Mouse (Mus musculus) ES-CJ7 (cell line): ENCODE results near the gene Tmem53.

Experiments
- DNase-seq: peaks from one replicate; pipeline ENCODE4 v3.0.0; 2011; ENCODE audit warnings: low read depth, low spot score

Gene Tmem53

GRCm38 (mm10) chr4:117250982-117251381 is 769 bp upstream of the Tmem53 start:
- no peak for DNase-seq

- no peak for DNase-seq
Observed at GRCm38 (mm10) chr4:117252351-117252750, 600 bp downstream of the Tmem53 start.

GRCm38 (mm10) chr4:117252755-117253154 is 1.0 kb downstream of the Tmem53 start:
- no peak for DNase-seq

DNA sequence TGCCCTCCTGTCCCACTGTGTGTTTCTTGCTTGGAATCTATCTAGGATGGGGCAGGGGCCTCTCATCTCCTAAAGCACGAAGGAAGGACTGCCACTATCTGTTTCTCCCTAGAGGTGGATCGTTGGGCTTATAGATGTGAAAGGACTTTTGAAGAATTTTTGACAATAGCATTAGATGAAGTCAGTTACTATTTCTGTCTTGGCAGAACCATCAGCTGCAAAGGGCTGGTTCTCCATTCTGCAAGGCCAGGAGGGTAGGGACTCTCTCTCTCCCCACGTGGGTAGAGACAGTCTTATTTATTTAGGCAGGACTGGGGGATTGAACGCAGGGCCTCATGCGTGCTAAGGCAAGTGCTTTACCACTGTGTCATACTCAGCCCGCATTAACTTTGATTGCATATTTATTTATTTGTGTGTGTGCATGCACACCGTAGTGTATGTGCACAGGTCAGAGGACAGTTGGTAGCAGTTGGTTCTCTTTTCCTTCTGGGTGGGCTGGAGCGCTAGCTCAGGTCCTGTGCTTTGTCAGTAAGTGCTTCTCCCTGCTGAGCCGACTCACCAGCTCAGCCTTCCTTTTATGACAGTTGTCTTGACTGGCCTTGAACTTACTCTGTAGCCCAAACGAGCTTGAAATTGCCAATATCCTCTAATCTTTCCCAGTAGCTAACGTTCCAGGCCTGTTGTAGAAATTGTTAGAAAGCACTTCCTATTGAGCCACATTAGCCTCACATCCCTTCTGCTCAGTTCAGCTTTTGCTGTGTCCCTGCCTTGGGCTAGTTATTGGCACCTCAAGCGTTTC is 1.7 kb downstream of the Tmem53 start:
- DNase-seq, result no peak

- no peak for DNase-seq
Observed at GRCm38 (mm10) chr4:117254017-117254627, 2.4 kb downstream of the Tmem53 start.

DNA sequence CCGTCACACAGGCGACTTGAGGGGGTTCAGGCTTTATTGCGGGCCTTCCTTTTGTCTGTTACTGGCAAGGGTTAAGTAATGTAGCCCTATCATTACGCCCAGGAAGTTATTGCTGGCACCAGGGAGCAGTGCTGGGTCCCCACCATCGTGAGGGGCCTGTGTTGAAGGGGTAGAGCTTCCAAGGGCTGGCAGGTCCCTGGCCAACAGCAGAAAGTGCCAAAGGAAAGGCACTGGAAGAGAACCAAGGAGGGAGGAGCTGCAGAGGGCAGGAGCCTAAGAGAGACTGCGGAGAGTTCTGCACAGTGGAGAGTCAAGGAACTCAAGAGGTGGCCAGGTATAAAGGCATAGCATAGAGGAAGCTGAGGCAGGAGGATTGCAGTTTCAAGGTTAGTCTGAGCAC is 2.9 kb downstream of the Tmem53 start:
- no peak for DNase-seq

GRCm38 (mm10) chr4:117259909-117260308 is 8.2 kb downstream of the Tmem53 start:
- peak; percentile 54 for DNase-seq

DNA sequence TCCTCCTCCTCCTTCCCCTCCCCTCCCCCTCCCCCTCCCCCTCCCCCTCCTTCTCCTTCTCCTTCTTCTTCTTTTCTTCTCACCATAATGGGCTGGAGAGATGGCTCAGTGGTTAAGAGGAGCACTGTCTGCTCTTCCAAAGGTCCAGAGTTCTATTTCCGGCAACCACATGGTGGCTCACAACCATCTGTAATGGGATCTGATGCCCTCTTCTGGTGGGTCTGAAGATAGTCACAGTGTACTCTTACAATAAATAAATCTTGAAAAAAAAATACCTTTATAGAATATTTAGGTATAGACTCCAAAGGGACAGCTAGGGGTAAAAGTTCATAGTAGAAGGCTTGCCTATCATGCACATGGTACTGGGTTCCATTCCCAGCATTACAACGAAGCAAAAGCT is 9.5 kb downstream of the Tmem53 start:
- peak; percentile 49 for DNase-seq

DNA sequence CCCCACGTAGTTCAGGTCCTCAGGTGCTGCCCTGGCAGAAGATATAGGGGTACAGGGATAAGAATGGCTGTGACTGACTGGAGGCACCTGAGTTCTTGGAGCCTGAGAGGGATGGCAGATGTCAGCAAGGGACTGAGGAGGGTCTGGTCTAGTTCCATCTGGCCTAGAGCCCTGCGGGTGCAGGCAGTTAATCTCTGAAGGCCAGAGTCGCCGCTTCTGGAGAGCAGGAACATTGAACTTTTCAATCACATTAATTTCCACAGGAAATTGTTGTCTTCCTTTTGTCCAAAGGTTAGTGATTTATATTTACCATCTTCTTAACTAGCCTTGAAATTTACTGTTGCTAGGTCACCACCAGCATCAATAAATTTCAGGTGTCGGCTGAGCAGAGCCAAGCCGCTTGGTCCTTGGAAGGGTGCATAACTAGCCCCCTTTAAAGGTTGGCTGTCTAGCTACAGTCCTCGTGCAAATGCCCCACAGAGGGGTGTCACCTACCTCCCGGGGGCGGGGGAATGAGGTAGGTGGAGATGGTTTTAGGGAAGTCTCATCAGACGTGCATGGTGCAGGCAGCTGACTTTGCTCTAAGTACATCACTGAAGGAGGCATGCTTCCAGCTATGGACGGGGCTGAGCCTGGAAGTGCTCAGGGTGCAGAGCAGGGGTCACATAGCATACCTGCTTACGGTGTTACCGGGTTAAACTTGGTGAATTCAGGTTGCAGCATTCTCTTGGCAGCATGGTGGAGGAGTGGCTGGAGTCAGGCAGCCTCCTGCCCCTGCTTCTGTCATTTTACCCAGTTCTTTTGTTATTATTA is 10.6 kb downstream of the Tmem53 start:
- no peak for DNase-seq

DNA sequence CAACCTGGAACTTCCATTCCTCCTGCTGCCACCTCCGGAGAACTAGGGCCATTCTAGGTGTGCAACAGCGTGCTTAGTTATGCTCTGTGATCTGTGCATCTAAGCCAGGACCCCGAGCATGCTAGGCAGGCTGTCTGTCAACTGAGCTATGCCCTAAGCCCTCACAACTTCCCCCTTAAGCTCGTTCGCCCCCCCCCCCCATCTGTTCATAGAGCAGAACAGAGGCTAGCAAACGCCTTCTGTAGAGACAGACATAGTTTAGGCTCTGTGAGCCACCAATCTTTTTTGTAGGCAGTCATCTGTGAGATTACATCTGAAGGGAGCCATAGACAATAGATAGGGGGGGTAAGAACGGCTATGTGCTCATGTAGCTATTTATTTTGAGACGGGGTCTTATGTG is 11.2 kb downstream of the Tmem53 start:
- DNase-seq, result no peak

DNA sequence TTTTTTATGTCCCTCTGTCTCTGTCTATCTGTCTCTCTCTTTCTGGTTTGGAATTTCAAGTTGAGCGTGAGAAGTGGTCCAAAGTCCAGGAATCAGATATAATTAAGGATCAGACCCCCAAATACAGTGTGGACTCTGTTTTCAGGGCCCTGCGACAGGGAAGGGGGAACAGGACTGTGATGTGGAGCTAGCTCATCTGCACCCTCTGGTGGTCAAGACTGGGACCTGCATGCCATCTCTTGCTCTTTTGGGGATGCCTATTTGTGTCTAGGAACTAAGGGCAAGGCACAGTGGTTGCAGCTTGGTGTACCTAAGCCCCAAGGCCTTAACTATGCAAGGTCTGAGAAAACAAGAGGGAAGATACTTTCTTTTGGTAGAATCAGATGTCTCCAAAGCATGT is 15.5 kb downstream of the Tmem53 start:
- peak; percentile 86 for DNase-seq

DNA sequence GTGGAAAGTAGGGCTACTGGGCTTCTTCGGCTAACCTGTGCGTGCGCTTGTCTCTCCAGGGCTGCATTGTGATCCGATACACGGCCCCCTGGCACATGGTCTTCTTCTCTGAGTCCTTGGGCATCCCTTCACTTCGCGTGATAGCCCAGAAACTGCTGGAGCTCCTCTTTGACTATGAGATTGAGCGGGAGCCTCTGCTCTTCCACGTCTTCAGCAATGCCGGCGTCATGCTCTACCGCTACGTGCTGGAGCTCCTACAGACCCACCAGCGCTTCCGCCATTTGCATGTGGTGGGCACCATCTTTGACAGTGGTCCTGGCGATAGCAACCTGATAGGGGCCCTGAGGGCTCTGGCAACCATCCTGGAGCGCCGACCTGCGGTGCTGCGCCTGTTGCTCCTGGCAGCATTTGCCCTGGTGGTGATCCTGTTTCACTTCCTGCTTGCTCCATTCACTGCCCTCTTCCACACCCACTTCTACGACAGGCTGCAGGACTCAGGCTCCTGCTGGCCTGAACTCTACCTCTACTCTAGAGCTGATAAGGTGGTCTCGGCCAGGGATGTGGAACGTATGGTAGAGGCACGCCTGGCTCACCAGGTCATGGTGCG is 16.2 kb downstream of the Tmem53 start:
- peak; percentile 39 for DNase-seq

- peak; percentile 85 for DNase-seq
Observed at GRCm38 (mm10) chr4:117270278-117270677, 18.5 kb downstream of the Tmem53 start.

GRCm38 (mm10) chr4:117272459-117272858 is 20.7 kb downstream of the Tmem53 start:
- DNase-seq, result no peak

DNA sequence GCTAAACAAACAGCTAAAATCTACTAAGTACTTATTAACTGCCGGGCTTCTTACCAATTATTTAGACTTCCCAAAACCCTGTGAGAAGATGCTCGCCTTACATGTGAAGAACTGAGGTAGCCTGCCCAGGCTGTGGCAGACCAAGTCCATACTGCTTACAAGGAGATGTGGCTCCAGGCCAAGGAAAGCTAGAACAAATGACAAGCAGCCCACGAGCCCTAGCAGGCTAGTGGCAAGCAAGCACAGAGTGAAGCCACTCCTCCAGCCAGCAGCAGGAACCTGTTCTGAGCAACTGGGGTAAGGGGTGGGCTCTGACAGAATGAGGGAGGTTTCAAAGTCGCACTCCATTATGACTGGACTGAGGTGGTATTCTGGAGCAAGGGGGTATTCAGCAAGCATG is 23.0 kb downstream of the Tmem53 start:
- DNase-seq, result no peak

GRCm38 (mm10) chr4:117276281-117276711 is 24.5 kb downstream of the Tmem53 start:
- no peak for DNase-seq

DNA sequence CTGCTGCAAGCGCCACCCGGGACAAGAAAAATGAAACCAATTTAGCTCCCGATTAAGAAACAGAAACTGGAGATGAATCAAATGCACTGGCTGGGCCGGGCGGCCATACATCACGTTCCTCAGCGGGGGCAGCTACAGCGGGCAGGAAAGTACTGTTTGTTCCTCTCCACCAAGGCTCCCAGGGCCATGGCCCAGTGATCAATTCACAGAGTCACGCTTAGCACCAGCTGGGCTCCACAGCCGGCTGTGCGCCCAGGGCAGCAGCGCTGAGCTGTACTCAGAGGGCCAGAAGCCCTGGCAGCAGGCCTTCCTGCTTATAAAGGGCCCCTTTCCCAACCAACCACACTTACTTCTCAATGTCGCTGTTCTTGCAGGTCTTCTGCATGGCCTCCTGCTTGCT is 25.3 kb downstream of the Tmem53 start:
- no peak for DNase-seq

- DNase-seq, result no peak
Observed at GRCm38 (mm10) chr4:117277687-117278086, 25.9 kb downstream of the Tmem53 start.

DNA sequence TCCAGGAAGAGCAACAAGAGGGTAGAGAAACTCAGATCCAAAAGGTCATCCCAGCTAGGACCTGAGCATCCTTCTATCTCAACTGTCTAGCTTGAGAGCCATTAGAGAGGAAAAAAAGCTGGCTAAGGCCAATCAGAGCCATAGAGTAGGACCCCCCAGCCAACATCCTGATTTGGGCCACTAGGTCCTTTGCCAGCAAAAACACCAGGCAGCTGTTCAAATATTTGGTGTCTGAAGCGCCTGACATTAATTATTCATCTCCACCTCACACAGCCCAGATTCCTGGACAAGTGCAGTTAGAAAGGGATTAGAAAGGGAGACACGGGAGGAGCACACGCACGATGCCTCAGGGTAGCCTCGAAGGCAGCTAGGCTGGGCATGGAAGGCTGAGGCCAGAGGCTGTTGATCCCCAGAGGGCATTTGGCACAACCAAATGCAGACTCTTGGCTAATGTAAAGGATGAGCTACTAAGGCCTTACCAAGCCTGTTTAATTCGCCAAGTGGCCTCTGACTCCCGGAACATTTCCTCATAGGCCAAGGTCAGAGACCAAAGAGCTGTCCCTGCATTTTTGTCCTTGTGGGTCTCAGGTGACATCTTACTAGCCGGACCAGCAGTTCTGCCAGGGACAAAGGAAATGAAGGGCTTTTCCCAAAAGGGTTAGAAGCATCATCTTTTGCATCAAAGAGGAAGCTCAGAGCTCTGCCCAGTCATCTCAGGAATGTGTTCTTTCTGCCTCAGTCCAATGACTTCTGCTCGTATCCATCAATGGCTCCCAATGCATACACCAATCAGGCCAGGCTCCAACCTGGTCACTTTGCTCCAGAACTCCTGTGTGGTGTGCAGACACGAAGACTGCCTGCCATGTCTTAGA is 26.9 kb downstream of the Tmem53 start:
- DNase-seq, result no peak

- DNase-seq, result no peak
Observed at GRCm38 (mm10) chr4:117279253-117279642, 27.5 kb downstream of the Tmem53 start.

- DNase-seq, result no peak
Observed at GRCm38 (mm10) chr4:117280397-117280930, 28.7 kb downstream of the Tmem53 start.
